ENCODE assay signal across 8 mouse cellular contexts in the genomic region with DNA sequence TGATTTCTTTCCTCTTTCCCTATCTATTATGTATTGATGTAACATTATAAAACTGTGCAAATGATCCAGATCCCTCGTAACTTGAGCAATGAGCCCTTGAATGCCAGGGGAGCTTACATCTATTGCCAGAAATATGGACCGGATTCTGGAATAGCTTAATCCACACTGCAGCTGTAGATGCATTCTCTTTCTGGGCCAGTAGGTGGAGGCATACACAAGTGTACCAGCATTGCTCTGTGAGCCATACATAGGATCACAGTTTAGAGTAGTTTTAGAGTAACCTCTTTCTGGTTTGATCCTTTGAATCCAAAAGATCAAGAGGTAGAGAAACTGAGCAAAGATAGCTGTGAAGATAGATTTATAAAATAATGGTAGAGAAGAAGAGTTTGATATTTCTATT. TPM values are rescaled to one million over a fixed set of nuclear protein-coding genes. Genes with fewer than 3 reads are reported as not detected.
DNase-seq lines count a peak whose midpoint lies in the region; ATAC-seq and TF ChIP-seq lines count a peak whose summit lies in the region.

No protein-coding gene starts in this region.

- H3K9ac ChIP-seq in forebrain, embryonic 14.5 days (ENCODE audit: low read length) = no peak overlapping the region
- no peak overlapping the region for H3K9ac ChIP-seq in forebrain, embryonic 15.5 days (replicated peaks)

- no peak overlapping the region for H3K4me2 ChIP-seq in forebrain, embryonic 14.5 days (ENCODE audit: low read length)
- no peak overlapping the region for H3K4me2 ChIP-seq in forebrain, embryonic 15.5 days (replicated peaks)

- no peak overlapping the region for H3K27ac ChIP-seq in forebrain, embryonic 14.5 days (ENCODE audit: low read depth, low read length)
- no peak overlapping the region for H3K27ac ChIP-seq in forebrain, embryonic 15.5 days (replicated peaks)

- no peak overlapping the region for H3K4me3 ChIP-seq in forebrain, embryonic 14.5 days (ENCODE audit: low read depth, low read length)
- no peak overlapping the region for H3K4me3 ChIP-seq in forebrain, embryonic 15.5 days

- WGBS in forebrain, embryonic 14.5 days = 41% methylated on average over 2 of the region's 2 CpGs
- 39% methylated on average over 2 of the region's 2 CpGs for WGBS in forebrain, embryonic 15.5 days

- TF ChIP-seq POLR2A in brain, embryonic 14.5 days (IDR thresholded peaks at IDR 0.05; ENCODE audit: borderline replicate concordance, extremely low read depth, insufficient read depth, insufficient read length, poor library complexity, severe bottlenecking) = no peak

- DNase-seq in forebrain, embryonic 14.5 days (ENCODE audit: low spot score) = peak; percentile 74
- peak; percentile 41 to 48 for DNase-seq in B cell, adult 2 months
- DNase-seq in brain, embryonic 14.5 days (ENCODE audit: low read depth) = peak; percentile 72
- DNase-seq in frontal cortex, postnatal 14 days (ENCODE audit: low spot score in 2 of 2) = peak; percentile 12 to 44
- DNase-seq in layer of hippocampus, adult 11-12 months (ENCODE audit: low spot score) = peak; percentile 53
- peak; percentile 77 for DNase-seq in lung, postnatal 36 days
- peak; percentile 20 to 21 for DNase-seq in right cerebral cortex, postnatal 36 days (ENCODE audit: low spot score in 2 of 2)

- no peaks in the 10 kb centered on the region for H3K4me1 ChIP-seq in forebrain, embryonic 14.5 days (ENCODE audit: control insufficient read depth, insufficient read depth, low read length)
- no peaks in the 10 kb centered on the region for H3K4me1 ChIP-seq in forebrain, embryonic 15.5 days

- no peaks in the 10 kb centered on the region for H3K36me3 ChIP-seq in forebrain, embryonic 14.5 days (ENCODE audit: control insufficient read depth, insufficient read depth, low read length)
- no peaks in the 10 kb centered on the region for H3K36me3 ChIP-seq in forebrain, embryonic 15.5 days

- no peaks in the 10 kb centered on the region for H3K9me3 ChIP-seq in forebrain, embryonic 14.5 days (replicated peaks; ENCODE audit: control insufficient read depth, low read length)
- H3K9me3 ChIP-seq in forebrain, embryonic 15.5 days = no peaks in the 10 kb centered on the region

- no peaks in the 10 kb centered on the region for H3K27me3 ChIP-seq in forebrain, embryonic 14.5 days (replicated peaks; ENCODE audit: control insufficient read depth, insufficient read depth, low read length)
- H3K27me3 ChIP-seq in forebrain, embryonic 15.5 days = no peaks in the 10 kb centered on the region

- TF ChIP-seq CTCF in brain, embryonic 14.5 days (IDR thresholded peaks at IDR 0.05; ENCODE audit: borderline replicate concordance, extremely low read depth, insufficient read depth, insufficient read length) = peak; percentile 72; the same call in 1 of the 2 replicates

- peak; percentile 68; the same call in 1 of the 2 replicates for ATAC-seq in forebrain, embryonic 14.5 days
- ATAC-seq in forebrain, embryonic 15.5 days (replicated peaks) = no peak; the same call in 1 of the 2 replicates

RNA-seq across cellular contexts. Expression of gene Gpr82, which starts 49.0 kb away (rescaled TPM):
- polyA plus RNA-seq in forebrain, embryonic 14.5 days (2014; fragmentation: Nextera tagmentation; extraction: Ambion mirVana) = 0.13 and 0.36 TPM in 2 replicates
- polyA plus RNA-seq in forebrain, embryonic 15.5 days (2015; fragmentation: Nextera tagmentation; extraction: Ambion mirVana) = 0.45 and 0.65 TPM in 2 replicates
- not detected in 2 replicates for polyA plus RNA-seq in brain, embryonic 14.5 days (2012; rRNA removed)

Comparison
In these comparisons a context has a peak if more than half of its experiments do, and no peak if none do; other contexts are left out.
1. DNase-seq: peak in every context shown above with its lines; median percentile 77 in lung, postnatal 36 days; 74 in forebrain, embryonic 14.5 days; 72 in brain, embryonic 14.5 days; 53 in layer of hippocampus, adult 11-12 months; 44 in B cell, adult 2 months; 28 in frontal cortex, postnatal 14 days; 20 in right cerebral cortex, postnatal 36 days.